ENCODE assay signal across 8 mouse cellular contexts in the genomic region with DNA sequence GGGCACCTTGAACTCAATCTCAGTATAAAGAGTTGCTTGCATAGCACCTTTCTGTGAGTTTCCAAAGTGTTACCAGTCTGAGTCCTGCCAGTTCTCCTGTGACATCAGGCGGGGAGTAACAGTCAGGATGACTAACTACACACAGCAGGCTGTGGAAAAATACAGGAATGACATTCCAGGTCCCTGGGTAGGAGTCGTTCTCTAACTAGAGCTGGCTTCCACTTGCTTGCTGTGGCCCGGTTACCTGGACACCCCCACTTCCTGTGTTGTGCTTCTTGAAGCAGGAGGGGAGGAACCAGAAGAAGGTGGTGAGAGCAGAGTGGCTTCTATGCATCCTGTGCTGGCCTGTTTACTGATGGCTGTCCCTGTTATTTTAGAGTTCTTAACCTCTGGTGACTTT.
A peak's percentile ranks its signal among the peaks of the same experiment; 100 is the strongest.
DNase-seq lines count a peak whose midpoint lies in the region; ATAC-seq and TF ChIP-seq lines count a peak whose summit lies in the region.

No protein-coding gene starts in this region.

- no peak overlapping the region for H3K4me2 ChIP-seq in limb, embryonic 14.5 days (replicated peaks; ENCODE audit: low read depth, low read length, severe bottlenecking)
- no peak overlapping the region for H3K4me2 ChIP-seq in midbrain, embryonic 13.5 days (replicated peaks)

- H3K27ac ChIP-seq in limb, embryonic 14.5 days (replicated peaks; ENCODE audit: low read depth, low read length): peak overlapping the region; percentile 58; the same call in 1 of the 2 replicates
- no peak overlapping the region for H3K27ac ChIP-seq in midbrain, embryonic 13.5 days

- no peaks in the 10 kb centered on the region for H3K27me3 ChIP-seq in limb, embryonic 14.5 days (ENCODE audit: control insufficient read depth, insufficient read depth, low read length)
- no peaks in the 10 kb centered on the region for H3K27me3 ChIP-seq in midbrain, embryonic 13.5 days

- DNase-seq in adrenal gland, adult 2 months: peak; percentile 58
- no peak for DNase-seq in adrenal gland, postnatal 4 days (ENCODE audit: low spot score in 2 of 2)
- peak; percentile 87 for DNase-seq in 3T3-L1 (ENCODE audit: low read depth, low spot score)
- peak; percentile 23 to 36 for DNase-seq in cerebellum, postnatal 25 days
- DNase-seq in limb, embryonic 14.5 days (ENCODE audit: low spot score): peak; percentile 48
- DNase-seq in gastrocnemius, postnatal 25 days: no peak
- DNase-seq in right cerebral cortex, postnatal 4 days: no peak

- no peak; the same call in 1 of the 2 replicates for ATAC-seq in limb, embryonic 14.5 days (ENCODE audit: low FRiP score, low read depth)
- no peak for ATAC-seq in midbrain, embryonic 13.5 days

- no peak for TF ChIP-seq POLR2A in limb, embryonic 14.5 days (IDR thresholded peaks at IDR 0.05; ENCODE audit: borderline replicate concordance, extremely low read depth, insufficient read depth, insufficient read length)

- H3K9ac ChIP-seq in limb, embryonic 14.5 days (ENCODE audit: low read depth, low read length, severe bottlenecking): no peak overlapping the region
- no peak overlapping the region for H3K9ac ChIP-seq in midbrain, embryonic 13.5 days (replicated peaks)

- no peak overlapping the region for H3K4me3 ChIP-seq in limb, embryonic 14.5 days (replicated peaks; ENCODE audit: low read length)
- H3K4me3 ChIP-seq in midbrain, embryonic 13.5 days (replicated peaks): no peak overlapping the region

- no peaks in the 10 kb centered on the region for H3K9me3 ChIP-seq in limb, embryonic 14.5 days (ENCODE audit: control insufficient read depth, low read length)
- no peaks in the 10 kb centered on the region for H3K9me3 ChIP-seq in midbrain, embryonic 13.5 days

- WGBS in limb, embryonic 14.5 days: 56% methylated on average over 3 of the region's 3 CpGs
- WGBS in midbrain, embryonic 13.5 days: 91% methylated on average over 3 of the region's 3 CpGs

- peaks cover 2% of the 10 kb centered on the region for H3K4me1 ChIP-seq in limb, embryonic 14.5 days (ENCODE audit: control insufficient read depth, insufficient read depth, low read length)
- H3K4me1 ChIP-seq in midbrain, embryonic 13.5 days (replicated peaks): no peaks in the 10 kb centered on the region

- H3K36me3 ChIP-seq in limb, embryonic 14.5 days (ENCODE audit: control insufficient read depth, insufficient read depth, low read length): no peaks in the 10 kb centered on the region
- no peaks in the 10 kb centered on the region for H3K36me3 ChIP-seq in midbrain, embryonic 13.5 days

Comparison
In these comparisons a context has a peak if more than half of its experiments do, and no peak if none do; other contexts are left out.
1. DNase-seq: peak in adrenal gland, adult 2 months (single experiment), 3T3-L1 (single experiment), cerebellum, postnatal 25 days (2 of 2) and limb, embryonic 14.5 days (single experiment); none in adrenal gland, postnatal 4 days (0 of 2), gastrocnemius, postnatal 25 days (single experiment) and right cerebral cortex, postnatal 4 days (single experiment).